Mouse (Mus musculus) olfactory bulb, adult 2 months (tissue): ENCODE data around the gene Ccr8. TPM values are rescaled to one million over a fixed set of nuclear protein-coding genes. Genes with fewer than 3 reads are reported as not detected.

Experiments
- H3K27ac ChIP-seq: fragments of 200-500 bp; 2 replicates; pipeline ENCODE4 v1.5.1; 2012; ENCODE audit warnings: low read depth, low read length; ENCODE audit not compliant: insufficient read depth
- H3K4me1 ChIP-seq: fragments of 200-500 bp; 2 replicates; pipeline ENCODE4 v1.6.1; 2012; ENCODE audit warnings: low read length; ENCODE audit not compliant: control insufficient read depth, insufficient read depth
- H3K4me3 ChIP-seq: fragments of 200-500 bp; 2 replicates; pipeline ENCODE4 v1.5.1; 2012; ENCODE audit warnings: mild to moderate bottlenecking, low read depth, low read length, moderate library complexity; ENCODE audit not compliant: insufficient read depth
- CTCF ChIP-seq: fragments of 200-500 bp; IDR thresholded peaks from 2 replicates; pipeline ENCODE4 v1.5.1; 2012; ENCODE audit warnings: low read depth, mild to moderate bottlenecking, low read length, moderate library complexity; ENCODE audit not compliant: insufficient read depth
- POLR2A ChIP-seq: fragments of 200-500 bp; IDR thresholded peaks from 2 replicates; pipeline ENCODE4 v1.6.1; 2012; ENCODE audit warnings: mild to moderate bottlenecking, low read depth, low read length, moderate library complexity; ENCODE audit not compliant: insufficient read depth
- WGBS: fragments of 180-500 bp; shearing (Covaris S2); methylation state at CpG from one replicate; pipeline ENCODE4 v1.1.7; 2018; 5-methylcytosine and 5-hydroxymethylcytosine counted together
- polyA plus RNA-seq: library from polyadenylated mRNA; stranded (reverse); fragments of >200 nt; gene quantifications from 2 replicates; pipeline ENCODE4 v1.2.4, GENCODE M21; 2012; ENCODE audit warnings: low replicate concordance; ENCODE audit not compliant: missing spikeins, insufficient read depth, insufficient read length

The Ccr8 gene
- polyA plus RNA-seq, 1 experiment: not detected

GRCm38 (mm10) chr9:120116184-120116624 is 24.3 kb downstream of the Ccr8 start:
- H3K27ac ChIP-seq: no peak overlapping the region
- peaks cover 10% of the 10 kb centered on the region for H3K4me1 ChIP-seq
- no peak overlapping the region for H3K4me3 ChIP-seq
- 72% methylated on average over 8 of the region's 8 CpGs for WGBS
- TF ChIP-seq CTCF (no peak), POLR2A (no peak)

DNA sequence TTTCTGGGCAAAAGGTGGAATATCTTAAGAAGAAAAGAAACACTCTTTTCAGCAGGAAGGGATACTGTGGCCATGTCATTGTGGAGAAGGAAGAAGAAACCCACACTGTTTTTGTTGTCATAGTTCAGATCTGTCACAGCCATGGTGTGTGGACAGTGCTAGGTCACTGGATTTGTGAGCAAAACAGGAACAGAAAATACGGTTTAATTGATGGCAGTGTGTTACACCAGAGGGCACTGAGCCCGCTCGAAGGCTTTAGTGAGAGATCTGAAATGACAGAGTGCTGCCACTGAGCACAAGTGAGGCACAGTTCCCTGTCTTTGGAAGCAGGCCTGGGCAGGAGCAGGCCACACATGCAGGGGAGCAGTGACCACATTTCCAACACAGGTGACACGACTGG is 26.3 kb downstream of the Ccr8 start:
- TF ChIP-seq CTCF (no peak), POLR2A (no peak)
- Histone ChIP-seq H3K4me3 (no peak overlapping the region), H3K27ac (no peak overlapping the region), H3K4me1 (peaks cover 3% of the 10 kb centered on the region)
- 86% methylated on average over 4 of the region's 4 CpGs for WGBS

GRCm38 (mm10) chr9:120120503-120120902 is 28.6 kb downstream of the Ccr8 start:
- Histone ChIP-seq H3K27ac (no peak overlapping the region), H3K4me1 (0 out of 2 replicates have a peak, but pooled peaks cover 3% of the 10 kb centered on the region), H3K4me3 (no peak overlapping the region)
- no peak for TF ChIP-seq POLR2A
- no peak for TF ChIP-seq CTCF
- 89% methylated on average over 7 of the region's 7 CpGs for WGBS

DNA sequence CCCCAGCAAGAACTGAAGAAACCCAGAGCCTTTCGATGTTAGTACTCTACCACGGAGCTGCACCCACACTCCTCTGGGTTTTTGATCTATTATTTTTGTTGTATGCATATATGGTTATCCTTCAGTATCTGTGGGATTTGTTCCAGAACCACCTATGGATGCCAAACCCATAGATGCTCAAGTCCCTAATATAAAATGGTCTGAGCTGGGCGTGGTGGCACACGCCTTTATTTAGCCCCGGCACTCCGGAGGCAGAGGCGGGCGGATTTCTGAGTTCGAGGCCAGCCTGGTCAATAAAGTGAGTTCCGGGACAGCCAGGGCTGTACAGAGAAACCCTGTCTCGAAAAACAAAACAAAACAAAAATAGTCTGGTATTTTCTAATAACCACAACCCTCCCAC is 35.0 kb downstream of the Ccr8 start:
- Histone ChIP-seq H3K4me3 (peak overlapping the region; percentile 21; the same call in 1 of the 2 replicates), H3K27ac (peak overlapping the region; percentile 49), H3K4me1 (peaks cover 6% of the 10 kb centered on the region)
- TF ChIP-seq POLR2A: no peak
- TF ChIP-seq CTCF: no peak
- WGBS: 47% methylated on average over 11 of the region's 11 CpGs

DNA sequence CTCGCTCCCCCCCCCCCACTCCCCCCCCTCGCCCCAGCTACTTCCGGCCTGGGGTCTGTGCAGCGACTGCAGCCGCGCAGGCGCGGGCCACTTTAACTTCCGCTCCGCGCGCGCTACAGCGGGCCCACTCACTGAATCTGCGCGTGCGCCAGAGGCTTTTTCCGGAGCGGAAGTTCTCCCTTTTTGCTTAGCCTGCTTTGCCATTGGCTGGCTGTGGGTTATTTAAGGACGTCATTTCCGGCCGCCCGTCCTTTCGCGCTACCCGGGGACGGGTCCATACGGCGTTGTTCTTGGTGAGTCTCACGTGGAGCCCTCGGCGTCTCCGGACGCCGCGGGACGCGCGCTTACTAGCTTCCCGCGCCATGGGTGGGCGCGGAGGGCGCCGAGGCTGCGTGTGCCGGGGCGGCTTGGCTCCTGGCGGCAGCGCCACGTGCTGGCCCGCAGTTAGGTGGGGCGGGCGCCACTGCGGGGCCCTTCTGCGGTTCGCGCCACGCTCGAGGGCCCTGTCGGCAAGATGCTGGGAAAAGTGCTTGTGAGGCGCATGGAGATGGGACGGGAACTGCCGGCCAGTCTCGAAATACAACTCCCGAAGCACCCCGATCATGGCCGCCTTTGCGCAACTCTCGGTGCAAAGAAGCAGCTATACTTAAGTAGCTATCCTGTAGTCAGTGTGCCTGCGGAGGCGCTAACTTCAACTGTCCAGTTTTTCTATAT is 35.8 kb downstream of the Ccr8 start, which contains the start of gene Rpsa:
TSS of gene Rpsa (plus strand) at position 152 of the 714 bp plus-strand sequence.
- Histone ChIP-seq H3K27ac (peak within 1 kb of the TSS; percentile 57), H3K4me1 (peaks cover 6% of the 10 kb centered on the region), H3K4me3 (peak within 1 kb of the TSS; percentile 99)
- TF ChIP-seq POLR2A: peak; percentile 96
- no peak for TF ChIP-seq CTCF
- WGBS: under 1% methylated on average over 71 of the region's 72 CpGs

DNA sequence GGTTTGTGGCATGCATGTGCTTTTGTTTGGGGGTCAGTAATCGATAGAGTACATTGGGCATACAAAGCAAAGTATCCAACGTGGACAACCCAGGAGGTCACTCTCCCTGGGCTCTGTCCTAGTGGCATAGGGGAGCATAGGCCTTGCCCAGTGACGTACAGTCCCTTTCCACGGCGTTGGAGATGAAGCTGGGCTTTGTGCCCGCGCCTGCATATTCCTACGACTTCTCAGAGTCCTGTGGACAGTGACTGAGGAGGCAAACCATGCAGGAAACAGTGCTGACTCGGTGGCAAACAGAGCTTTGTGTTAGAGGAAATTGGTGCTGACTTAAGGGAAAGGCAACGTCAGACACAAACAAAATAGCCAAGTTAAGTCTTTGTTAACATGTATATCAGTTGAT is 37.4 kb downstream of the Ccr8 start:
- TF ChIP-seq CTCF (no peak), POLR2A (no peak)
- no peak overlapping the region for H3K4me3 ChIP-seq
- no peak overlapping the region for H3K27ac ChIP-seq
- peaks cover 6% of the 10 kb centered on the region for H3K4me1 ChIP-seq
- 64% methylated on average over 10 of the region's 10 CpGs for WGBS

DNA sequence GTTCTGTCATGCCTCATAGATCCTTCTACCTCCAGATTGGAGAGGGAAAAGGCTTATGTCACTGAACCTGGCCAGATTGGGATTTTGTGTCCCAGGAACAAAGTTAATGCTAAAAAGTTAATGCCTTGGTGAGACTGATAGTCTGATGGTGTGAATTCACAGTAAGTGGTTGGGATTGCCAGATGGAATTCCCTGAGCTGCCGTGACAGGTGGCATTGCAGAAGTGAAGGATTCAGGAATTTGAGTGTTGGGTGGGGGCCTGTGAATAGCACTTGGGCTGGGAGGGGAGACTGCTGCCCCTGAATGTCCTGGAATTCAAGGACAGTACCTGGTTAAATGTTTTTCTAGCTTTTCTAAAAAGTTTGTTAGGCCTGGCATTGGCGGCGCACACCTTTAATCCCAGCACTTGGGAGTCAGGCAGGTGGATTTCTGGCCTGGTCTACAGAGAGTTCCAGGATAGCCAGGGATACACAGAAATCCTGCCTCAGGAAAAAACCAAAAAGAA is 39.9 kb downstream of the Ccr8 start:
- 91% methylated on average over 3 of the region's 3 CpGs for WGBS
- Histone ChIP-seq H3K27ac (no peak overlapping the region), H3K4me1 (peaks cover 6% of the 10 kb centered on the region), H3K4me3 (no peak overlapping the region)
- no peak for TF ChIP-seq POLR2A
- TF ChIP-seq CTCF: no peak

- Histone ChIP-seq H3K4me3 (no peak overlapping the region), H3K27ac (no peak overlapping the region), H3K4me1 (peaks cover 6% of the 10 kb centered on the region)
- TF ChIP-seq POLR2A: no peak
- no peak for TF ChIP-seq CTCF
- WGBS: 49% methylated on average over 8 of the region's 8 CpGs
Observed at GRCm38 (mm10) chr9:120132980-120133754, 41.3 kb downstream of the Ccr8 start.
